Mouse (Mus musculus) neural tube, postnatal 0 days (tissue): Measurements from ENCODE around the gene F10. TPM values are rescaled to one million over a fixed set of nuclear protein-coding genes. Genes with fewer than 3 reads are reported as not detected.

Experiments used
- polyA plus RNA-seq: library from polyadenylated mRNA; unstranded; fragments of >200 nt; fragmentation: Nextera tagmentation; extraction: Ambion mirVana; gene quantifications from 2 replicates; pipeline ENCODE4 v1.2.1, GENCODE M21; 2015

F10 gene
- 0.10 and 0.17 TPM in 2 replicates for polyA plus RNA-seq

GRCm38 (mm10) chr8:13037015-13037414 is at the start of gene F10:
Gene F10 (plus strand): TSS chr8:13037308.

GRCm38 (mm10) chr8:13025487-13026224 is 11.5 kb upstream of the F10 start, which contains the start of gene F7:
Gene F7 (plus strand): TSS chr8:13026034.

DNA sequence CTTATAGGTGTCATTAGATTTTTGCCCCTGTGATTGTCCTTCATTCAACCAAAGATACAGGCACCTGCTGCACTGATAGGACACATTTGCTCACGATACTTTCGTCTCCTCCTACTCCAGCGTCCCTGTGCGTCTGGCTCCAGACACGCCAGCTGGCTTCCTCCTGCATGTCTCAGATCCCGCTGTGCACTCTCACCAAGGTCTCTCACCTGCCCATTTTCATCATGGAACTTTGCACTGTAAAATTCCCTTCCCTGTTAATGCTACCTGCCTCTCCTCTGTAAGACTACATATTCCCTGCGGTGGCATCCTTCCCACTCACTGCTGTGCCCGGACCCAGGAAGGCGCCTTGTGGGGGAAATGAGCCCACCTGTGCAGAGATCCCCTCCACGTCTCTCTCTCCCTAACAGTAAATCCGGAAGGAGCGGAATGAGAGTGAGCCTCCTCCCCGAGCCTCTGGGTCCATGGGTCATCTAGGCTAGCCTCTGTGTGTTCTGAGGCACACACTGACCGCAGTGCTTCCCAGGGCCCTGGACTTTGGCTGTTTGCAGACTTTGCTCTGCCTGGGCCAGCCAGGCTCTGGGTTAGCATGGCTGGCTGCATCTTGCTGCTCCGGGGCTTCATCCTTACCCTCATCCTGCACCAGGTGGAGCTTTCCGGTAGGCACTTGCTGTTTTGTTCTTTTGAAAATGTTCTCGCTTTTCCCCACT is 23.5 kb downstream of the F10 start, which contains the start of gene Proz:
Proz (plus strand) TSS at position 474 of the 710 bp plus-strand sequence.

GRCm38 (mm10) chr8:13105087-13105881 is 68.2 kb downstream of the F10 start, which contains the start of the genes Pcid2 and Cul4a:
Gene Pcid2 (minus strand): TSS chr8:13105459.
Gene Cul4a (plus strand): TSS chr8:13105621.

Other genes with a start within 250 kb of the F10 start
- gene Mcf2l, start 163.5 kb upstream of the F10 start, polyA plus RNA-seq: 78.7 and 91.1 TPM in 2 replicates
- 0.08 and 0.11 TPM in 2 replicates for gene F7, start 11.3 kb upstream of the F10 start, polyA plus RNA-seq
- gene Proz, start 23.6 kb downstream of the F10 start, polyA plus RNA-seq: 0.48 and 0.65 TPM in 2 replicates
- gene Pcid2, start 68.2 kb downstream of the F10 start, polyA plus RNA-seq: 25.8 and 28.4 TPM in 2 replicates
- 53.5 and 54.3 TPM in 2 replicates for gene Cul4a, start 68.3 kb downstream of the F10 start, polyA plus RNA-seq
- 395 and 409 TPM in 2 replicates for gene Lamp1, start 121.9 kb downstream of the F10 start, polyA plus RNA-seq
- gene Grtp1, start 163.3 kb downstream of the F10 start, polyA plus RNA-seq: 19.1 and 19.8 TPM in 2 replicates
- gene Adprhl1, start 216.9 kb downstream of the F10 start, polyA plus RNA-seq: 0.48 and 1.1 TPM in 2 replicates